Mouse (Mus musculus): ENCODE results near the gene Krt15. TPM values are rescaled to one million over a fixed set of nuclear protein-coding genes. Genes with fewer than 3 reads are reported as not detected.
A peak's percentile ranks its signal among the peaks of the same experiment; 100 is the strongest.

The Krt15 gene
- polyA plus RNA-seq, 1 experiment: 0.26 TPM

- no peak for DNase-seq (ENCODE audit: low read depth, low spot score)
These were observed 2.0 kb upstream of the Krt15 start for GRCm38 (mm10) chr11:100137693-100138092.

DNA sequence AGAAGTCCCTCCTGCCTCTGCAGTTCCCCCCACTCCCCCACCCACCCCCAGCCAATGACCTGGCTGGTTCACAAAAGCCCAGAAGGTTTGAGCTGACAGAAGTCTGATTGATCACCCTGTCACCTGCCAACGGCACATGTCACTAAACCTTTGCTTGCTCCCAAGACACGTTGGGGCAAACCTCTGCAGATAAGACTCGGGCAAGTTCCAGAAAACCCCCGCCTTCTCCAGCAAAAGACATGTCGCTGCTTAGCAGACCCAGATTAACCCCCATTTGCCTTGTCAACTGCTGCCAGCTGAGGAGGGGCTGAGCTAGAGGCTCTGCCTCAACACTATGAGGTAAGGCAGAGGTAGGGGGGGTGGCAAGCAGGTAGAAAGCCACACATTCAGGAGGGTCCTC lies 831 bp upstream of the Krt15 start:
- no peak for DNase-seq (ENCODE audit: low read depth, low spot score)
- 24% methylated on average over 5 of the region's 5 CpGs for WGBS

More at GRCm38 (mm10) chr11:100137693-100138092, 2.0 kb upstream of the Krt15 start:
- 22% methylated on average over 5 of the region's 5 CpGs for WGBS

DNA sequence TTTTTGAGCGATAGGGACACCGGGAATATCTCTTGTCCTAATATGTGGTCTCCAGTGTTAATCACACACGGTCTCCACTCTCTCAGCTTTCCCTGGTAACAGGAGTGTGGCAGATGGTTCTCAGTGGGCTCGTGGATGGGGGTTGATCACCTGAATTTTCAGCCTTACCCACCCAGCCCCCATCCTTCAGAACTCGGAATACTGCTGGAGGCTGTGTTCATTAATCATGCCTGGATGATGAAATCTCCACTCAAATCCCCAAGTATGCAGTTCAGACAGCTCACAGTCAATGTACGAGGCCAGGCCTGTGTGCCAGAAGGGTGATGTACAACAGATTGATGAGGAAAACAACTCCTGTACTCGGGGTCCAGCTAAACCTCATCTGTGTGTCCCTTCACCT lies 10.8 kb downstream of the Krt15 start:
- no peak for DNase-seq (ENCODE audit: low read depth, low spot score)
- WGBS: 90% methylated on average over 7 of the region's 7 CpGs

DNA sequence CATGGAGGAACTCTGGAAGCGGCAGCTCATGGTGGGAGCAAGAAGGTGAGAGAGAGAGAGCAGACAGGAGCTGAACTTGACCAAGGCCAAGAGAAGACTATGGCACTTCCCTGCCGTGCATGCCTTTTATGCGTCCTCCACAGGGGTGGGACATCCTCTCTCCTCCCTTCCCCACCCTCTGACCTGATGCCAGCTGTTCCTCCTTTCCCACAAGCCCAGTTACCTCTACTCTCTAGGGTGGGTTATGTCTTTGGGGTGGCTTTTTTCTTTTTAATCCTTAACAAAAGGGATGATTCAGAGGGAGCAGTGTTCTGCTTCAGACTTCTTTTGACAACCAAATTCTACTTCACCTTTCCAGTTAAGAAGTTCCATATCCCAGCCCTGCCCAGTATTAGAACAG lies 14.3 kb downstream of the Krt15 start, which contains the start of gene Krt13:
Gene Krt13, minus strand, starts transcription at position 101 of the 400 bp plus-strand sequence.
- DNase-seq (ENCODE audit: low read depth, low spot score): no peak
- 68% methylated on average over 3 of the region's 3 CpGs for WGBS

GRCm38 (mm10) chr11:100120331-100120730 lies 15.4 kb downstream of the Krt15 start:
- WGBS: 71% methylated on average over 5 of the region's 5 CpGs
- no peak for DNase-seq (ENCODE audit: low read depth, low spot score)

GRCm38 (mm10) chr11:100113742-100114029 lies 22.0 kb downstream of the Krt15 start:
- DNase-seq (ENCODE audit: low read depth, low spot score): peak; percentile 68
- 45% methylated on average over 2 of the region's 2 CpGs for WGBS

GRCm38 (mm10) chr11:100112935-100113741 lies 22.6 kb downstream of the Krt15 start:
- 55% methylated on average over 11 of the region's 11 CpGs for WGBS
- DNase-seq (ENCODE audit: low read depth, low spot score): no peak

DNA sequence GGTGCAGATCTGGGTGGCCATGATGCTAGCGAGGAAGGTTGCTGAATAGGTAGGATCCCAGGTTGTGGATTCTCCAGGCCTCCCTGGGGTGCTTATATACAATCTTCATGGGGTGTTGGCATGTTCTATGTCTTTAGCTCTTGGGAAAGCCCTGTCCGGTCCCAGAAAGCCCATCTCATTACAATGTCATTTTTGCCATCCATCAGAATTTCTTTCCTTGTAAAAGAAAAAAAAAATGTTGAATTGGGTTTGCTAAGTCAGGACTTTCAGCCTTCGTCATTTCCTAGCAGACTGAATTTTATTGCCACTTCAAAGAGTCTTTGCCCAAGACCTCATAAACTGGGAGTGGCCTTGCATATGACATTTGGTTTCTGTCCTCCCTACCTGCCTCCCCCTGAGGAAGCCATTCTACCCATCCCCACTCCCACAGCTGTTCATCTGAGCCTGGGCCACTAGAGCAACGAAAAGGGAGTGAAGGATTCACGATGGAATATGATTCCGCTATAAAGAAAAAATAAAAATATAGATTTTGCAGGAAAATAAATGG lies 30.1 kb downstream of the Krt15 start, which contains the start of gene Krt36:
Gene Krt36, minus strand, starts transcription at position 51 of the 547 bp plus-strand sequence.
- no peak for DNase-seq (ENCODE audit: low read depth, low spot score)
- 33% methylated on average over 6 of the region's 6 CpGs for WGBS

DNA sequence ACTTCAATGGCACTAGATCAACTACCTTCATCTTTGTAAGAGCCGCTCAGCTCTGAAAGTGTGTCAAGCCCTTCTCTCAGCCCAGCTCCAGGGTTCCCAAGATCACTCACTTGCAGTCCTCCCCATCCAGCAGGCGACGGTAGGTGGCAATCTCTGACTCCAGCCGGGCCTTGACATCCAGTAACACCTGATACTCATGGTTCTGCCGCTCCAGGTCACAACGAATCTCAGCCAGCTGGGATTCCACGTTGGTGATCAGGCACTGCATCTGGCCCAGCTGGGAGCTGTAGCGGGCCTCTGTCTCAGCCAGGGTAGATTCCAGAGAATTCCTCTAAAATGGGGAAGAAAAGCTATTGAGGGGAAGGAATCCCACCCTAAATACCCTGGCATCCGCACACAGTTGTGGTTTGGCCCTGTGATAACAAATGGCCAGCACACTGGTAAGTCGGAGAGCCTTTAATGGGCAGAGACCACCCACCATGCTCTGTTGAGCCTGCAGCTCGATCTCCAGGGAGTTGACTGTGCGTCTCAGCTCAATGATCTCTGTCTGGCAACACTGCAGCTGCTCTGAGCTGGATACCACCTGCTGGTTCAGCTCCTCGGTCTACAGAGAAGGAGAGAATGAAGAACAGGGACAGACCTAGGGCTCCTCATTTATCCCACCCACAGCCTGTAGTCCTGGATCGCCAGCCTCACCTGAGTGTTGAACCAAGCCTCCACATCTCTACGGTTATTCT lies 32.9 kb downstream of the Krt15 start:
- WGBS: 76% methylated on average over 15 of the region's 15 CpGs
- no peak for DNase-seq (ENCODE audit: low read depth, low spot score)

GRCm38 (mm10) chr11:100100391-100100790 lies 35.3 kb downstream of the Krt15 start:
- no peak for DNase-seq (ENCODE audit: low read depth, low spot score)
- WGBS: 84% methylated on average over 4 of the region's 4 CpGs

DNA sequence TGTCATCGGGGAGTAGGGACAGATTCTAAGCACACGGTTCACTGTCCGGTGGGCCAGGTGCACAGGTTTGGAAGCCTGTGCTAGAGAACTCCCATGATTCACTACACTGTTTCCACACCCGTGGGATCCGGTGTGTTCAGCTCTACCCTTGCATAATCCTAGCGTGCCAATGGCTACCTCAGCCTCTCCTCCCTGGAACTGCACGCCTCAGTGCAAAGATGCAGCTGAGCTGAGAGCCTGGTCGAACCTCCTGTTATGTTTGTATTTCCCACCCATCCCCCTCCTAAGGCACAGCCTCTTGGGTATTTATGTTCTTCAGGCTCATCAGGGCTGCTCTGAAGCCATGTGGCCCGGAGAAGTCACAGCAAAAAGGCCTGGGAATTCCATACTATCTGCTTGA lies 37.9 kb downstream of the Krt15 start:
- DNase-seq (ENCODE audit: low read depth, low spot score): no peak
- 61% methylated on average over 9 of the region's 9 CpGs for WGBS

DNA sequence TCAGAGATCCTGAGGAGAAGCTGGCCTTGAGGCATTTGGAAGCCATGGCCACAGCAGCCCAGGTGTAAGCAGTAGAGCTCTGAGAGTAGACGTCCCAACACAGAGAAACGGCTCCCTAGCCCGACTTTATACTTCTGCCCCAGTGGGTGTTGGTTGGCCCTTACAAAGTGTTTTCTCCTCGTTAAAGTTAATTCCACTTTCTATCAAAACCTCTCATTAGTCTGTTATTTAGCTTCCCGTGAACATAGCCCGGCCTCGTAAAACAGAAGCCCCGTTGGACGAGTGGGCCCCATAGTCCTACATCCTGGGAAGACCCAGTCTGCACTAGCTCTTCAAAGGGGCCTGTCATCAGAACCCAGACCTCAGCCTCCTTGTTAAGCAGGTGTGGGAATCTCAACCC lies 39.6 kb downstream of the Krt15 start, which contains the start of gene Krt35:
Gene Krt35, minus strand, starts transcription at position 101 of the 400 bp plus-strand sequence.
- 72% methylated on average over 9 of the region's 9 CpGs for WGBS

GRCm38 (mm10) chr11:100088378-100089025 lies 47.2 kb downstream of the Krt15 start:
- 31% methylated on average over 7 of the region's 7 CpGs for WGBS

More for the DNA sequence above, 39.6 kb downstream of the Krt15 start, which contains the start of gene Krt35:
- DNase-seq (ENCODE audit: low read depth, low spot score): no peak

GRCm38 (mm10) chr11:100087861-100088260 lies 47.9 kb downstream of the Krt15 start, which contains the start of gene Krt32:
TSS of gene Krt32 (minus strand) at chr11:100088226.
- no peak for DNase-seq (ENCODE audit: low read depth, low spot score)
- 91% methylated on average over 10 of the region's 10 CpGs for WGBS

More at GRCm38 (mm10) chr11:100088378-100089025, 47.2 kb downstream of the Krt15 start:
- no peak for DNase-seq (ENCODE audit: low read depth, low spot score)

Other genes with a start within 250 kb of the Krt15 start
- not detected in 2 replicates for gene Krtap31-1, start 228.0 kb downstream of the Krt15 start, polyA plus RNA-seq (2012; rRNA removed)
- not detected in 2 replicates for gene Gm11565, start 221.2 kb downstream of the Krt15 start, polyA plus RNA-seq (2012; rRNA removed)
- not detected in 2 replicates for gene Krtap31-2, start 199.6 kb downstream of the Krt15 start, polyA plus RNA-seq (2012; rRNA removed)
- not detected in 2 replicates for gene Krtap9-5, start 187.5 kb downstream of the Krt15 start, polyA plus RNA-seq (2012; rRNA removed)
- gene Krtap29-1, start 156.9 kb downstream of the Krt15 start, polyA plus RNA-seq (2012; rRNA removed): not detected in 2 replicates
- not detected in 2 replicates for gene Krtap16-1, start 149.3 kb downstream of the Krt15 start, polyA plus RNA-seq (2012; rRNA removed)
- gene Krtap17-1, start 141.9 kb downstream of the Krt15 start, polyA plus RNA-seq (2012; rRNA removed): not detected in 2 replicates
- not detected in 2 replicates for gene Krt33a, start 119.7 kb downstream of the Krt15 start, polyA plus RNA-seq (2012; rRNA removed)
- gene Krt33b, start 106.1 kb downstream of the Krt15 start, polyA plus RNA-seq (2012; rRNA removed): not detected in 2 replicates
- not detected in 2 replicates for gene Krt34, start 94.4 kb downstream of the Krt15 start, polyA plus RNA-seq (2012; rRNA removed)
- gene Krt31, start 85.4 kb downstream of the Krt15 start, polyA plus RNA-seq (2012; rRNA removed): 0.19 and 0.25 TPM in 2 replicates
- 0.11 and 0.25 TPM in 2 replicates for gene Krt32, start 47.7 kb downstream of the Krt15 start, polyA plus RNA-seq (2012; rRNA removed)
- gene Krt35, start 39.7 kb downstream of the Krt15 start, polyA plus RNA-seq (2012; rRNA removed): 0.12 and 0.55 TPM in 2 replicates
- gene Krt36, start 30.3 kb downstream of the Krt15 start, polyA plus RNA-seq (2012; rRNA removed): 0.11 TPM in 1 of 2 replicates, not detected in the other
- gene Krt13, start 14.4 kb downstream of the Krt15 start, polyA plus RNA-seq (2012; rRNA removed): 0.16 TPM in 1 of 2 replicates, not detected in the other
- gene Krt19, start 12.7 kb upstream of the Krt15 start, polyA plus RNA-seq (2012; rRNA removed): 2,546 and 2,690 TPM in 2 replicates
- gene Krt9, start 57.3 kb upstream of the Krt15 start, polyA plus RNA-seq (2012; rRNA removed): not detected in 2 replicates
- gene Krt14, start 71.6 kb upstream of the Krt15 start, polyA plus RNA-seq (2012; rRNA removed): 0.16 TPM in 1 of 2 replicates, not detected in the other
- 0.07 TPM in 2 replicates for gene Krt16, start 113.0 kb upstream of the Krt15 start, polyA plus RNA-seq (2012; rRNA removed)
- 1.9 and 2.2 TPM in 2 replicates for gene Krt17, start 125.1 kb upstream of the Krt15 start, polyA plus RNA-seq (2012; rRNA removed)
- gene Krt42, start 133.9 kb upstream of the Krt15 start, polyA plus RNA-seq (2012; rRNA removed): not detected in 2 replicates
- gene Eif1, start 184.0 kb upstream of the Krt15 start, polyA plus RNA-seq (2012; rRNA removed): 146 and 159 TPM in 2 replicates
- not detected in 2 replicates for gene Gast, start 198.5 kb upstream of the Krt15 start, polyA plus RNA-seq (2012; rRNA removed)
- gene Hap1, start 220.2 kb upstream of the Krt15 start, polyA plus RNA-seq (2012; rRNA removed): 5.2 and 5.4 TPM in 2 replicates

Data from large intestine, adult 2 months (tissue).